Mouse (Mus musculus): ENCODE results near the gene Brd2.

The Brd2 gene

GRCm38 (mm10) chr17:34116736-34117370 lies 5.6 kb downstream of the Brd2 start:
- peak; percentile 49 for DNase-seq (ENCODE audit: extremely low read depth, insufficient read length, low spot score)

- DNase-seq (ENCODE audit: extremely low read depth, insufficient read length, low spot score) = no peak
These were observed 8.3 kb downstream of the Brd2 start for GRCm38 (mm10) chr17:34114114-34114513.

GRCm38 (mm10) chr17:34110309-34110708 lies 12.1 kb downstream of the Brd2 start:
- no peak for DNase-seq (ENCODE audit: extremely low read depth, insufficient read length, low spot score)

- DNase-seq (ENCODE audit: extremely low read depth, insufficient read length, low spot score) = no peak
These were observed 12.6 kb downstream of the Brd2 start for GRCm38 (mm10) chr17:34109806-34110195.

DNA sequence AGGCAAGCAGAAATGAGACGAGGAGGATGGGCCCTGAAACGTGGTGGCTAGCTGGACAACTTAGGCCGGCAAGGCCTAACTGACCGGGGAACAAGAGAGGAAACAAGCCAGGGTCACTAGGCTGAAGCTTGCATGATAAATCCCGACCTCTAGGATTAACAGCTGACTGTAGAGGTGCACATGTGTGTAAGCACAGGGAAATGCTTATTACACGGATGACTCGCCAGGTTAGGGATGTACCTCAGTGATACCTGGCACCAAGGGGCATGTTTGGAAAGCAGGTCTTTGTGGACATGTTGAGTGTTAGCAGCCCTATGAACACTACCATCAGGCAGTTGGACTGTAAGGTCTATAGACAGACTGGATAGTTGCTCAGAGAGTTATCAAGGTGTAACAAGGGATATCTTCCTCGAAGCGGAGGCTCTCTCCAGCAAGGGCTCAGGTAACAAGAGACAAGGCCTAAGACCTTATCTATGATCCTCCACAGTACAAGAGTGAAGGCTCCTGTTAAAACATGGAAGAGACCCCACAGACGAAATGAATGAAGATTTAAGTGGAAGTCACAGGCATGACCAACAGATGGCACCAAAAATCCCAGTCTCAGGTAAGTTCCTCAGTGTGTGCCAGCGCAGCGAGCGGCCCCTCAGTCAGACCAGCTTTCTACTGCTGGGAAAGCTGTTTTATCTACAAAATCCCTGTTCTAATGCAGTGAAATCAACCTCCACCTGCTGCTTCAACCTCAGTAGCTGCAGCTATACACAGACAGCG lies 13.2 kb downstream of the Brd2 start:
- no peak for DNase-seq (ENCODE audit: extremely low read depth, insufficient read length, low spot score)

DNA sequence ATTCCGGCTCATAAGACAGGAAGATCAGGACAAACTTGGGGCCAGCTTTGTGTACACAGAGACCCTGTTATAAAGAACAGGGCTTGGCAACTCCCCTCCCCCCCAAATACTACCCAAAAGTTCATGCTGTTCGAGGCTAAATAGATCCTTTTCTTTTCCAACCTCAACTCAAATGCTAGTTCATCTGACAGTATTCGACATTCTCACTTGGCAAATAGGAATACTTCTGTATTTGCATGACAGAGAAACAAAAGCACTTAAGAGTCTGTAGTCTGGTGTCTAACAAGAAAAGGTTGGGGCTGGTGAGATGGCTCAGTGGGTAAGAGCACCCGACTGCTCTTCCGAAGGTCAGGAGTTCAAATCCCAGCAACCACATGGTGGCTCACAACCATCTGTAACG lies 14.0 kb downstream of the Brd2 start:
- DNase-seq (ENCODE audit: extremely low read depth, insufficient read length, low spot score) = no peak

DNA sequence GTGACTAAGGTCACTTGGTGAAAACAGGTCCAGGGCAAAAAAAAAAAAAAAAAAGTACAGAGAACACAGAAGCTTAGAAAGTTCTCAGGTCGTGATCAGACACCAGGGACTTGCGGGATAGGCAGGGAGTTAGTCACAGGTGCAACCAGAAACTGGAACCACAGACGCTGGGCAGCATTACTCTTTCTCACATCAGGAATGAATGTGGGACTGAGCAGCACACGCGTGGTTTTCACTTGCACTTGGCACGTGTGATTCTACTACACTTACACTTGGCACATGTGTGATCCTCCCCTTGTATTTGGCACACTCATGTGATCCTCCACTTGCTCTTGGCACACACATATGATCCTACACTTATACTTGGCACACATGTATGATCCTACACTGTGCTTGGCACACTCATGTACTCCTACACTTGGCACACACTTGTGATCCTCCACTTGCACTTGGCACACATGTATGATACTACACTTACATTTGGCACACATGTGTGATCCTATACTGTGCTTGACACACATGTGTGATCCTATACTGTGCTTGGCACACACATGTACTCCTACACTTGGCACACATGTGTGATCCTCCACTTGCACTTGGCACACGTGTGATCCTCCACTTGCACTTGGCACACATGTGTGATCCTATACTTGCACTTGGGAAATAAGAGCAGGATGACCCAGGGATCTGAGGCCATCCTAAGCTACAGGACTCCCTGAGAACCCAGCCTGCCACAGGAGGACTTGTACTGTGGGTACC lies 15.1 kb downstream of the Brd2 start:
- no peak for DNase-seq (ENCODE audit: extremely low read depth, insufficient read length, low spot score)

DNA sequence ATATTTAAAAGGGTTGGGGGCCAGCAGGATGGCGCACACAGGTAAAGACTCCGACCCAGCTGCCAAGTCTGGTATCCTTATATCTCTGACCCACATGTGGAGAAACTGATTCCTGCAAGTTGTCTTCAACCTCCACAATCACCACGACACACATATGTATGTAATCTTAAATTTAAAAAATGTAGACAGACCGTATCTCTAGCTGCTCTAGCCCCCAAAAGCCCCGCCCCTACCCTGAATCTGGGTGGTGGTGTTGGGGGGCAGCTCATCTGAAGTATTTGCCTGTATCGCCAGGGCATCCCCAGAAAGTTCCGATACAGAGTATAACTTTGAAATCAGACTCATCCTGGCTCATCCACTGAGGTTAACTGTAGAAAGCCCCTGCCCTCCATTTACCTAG lies 15.9 kb downstream of the Brd2 start:
- no peak for DNase-seq (ENCODE audit: extremely low read depth, insufficient read length, low spot score)

GRCm38 (mm10) chr17:34104804-34105203 lies 17.6 kb downstream of the Brd2 start:
- no peak for DNase-seq (ENCODE audit: extremely low read depth, insufficient read length, low spot score)

DNA sequence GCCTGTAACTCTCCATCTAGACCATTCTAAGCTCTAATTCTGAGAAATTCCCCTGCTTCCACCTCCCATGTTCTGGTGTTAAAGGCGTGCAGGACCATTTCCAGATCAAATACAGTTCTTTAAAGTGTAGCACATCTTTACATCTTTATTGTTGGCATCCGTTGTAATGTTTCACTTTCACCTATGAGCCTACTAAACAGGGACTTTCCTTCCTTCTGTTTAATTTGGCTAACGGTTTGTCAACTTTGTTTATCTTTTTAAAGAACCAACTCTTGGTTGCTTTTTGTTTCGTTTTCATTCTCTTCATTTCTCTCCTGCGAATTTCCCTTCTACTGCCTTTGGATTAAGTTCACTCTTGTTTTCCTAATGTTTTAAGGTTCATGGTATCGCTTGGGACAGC lies 19.6 kb downstream of the Brd2 start:
- no peak for DNase-seq (ENCODE audit: extremely low read depth, insufficient read length, low spot score)

- peak; percentile 72 for DNase-seq (ENCODE audit: extremely low read depth, insufficient read length, low spot score)
These were observed 20.8 kb downstream of the Brd2 start for GRCm38 (mm10) chr17:34101604-34102032.

GRCm38 (mm10) chr17:34101185-34101584 lies 21.2 kb downstream of the Brd2 start:
- DNase-seq (ENCODE audit: extremely low read depth, insufficient read length, low spot score) = no peak

DNA sequence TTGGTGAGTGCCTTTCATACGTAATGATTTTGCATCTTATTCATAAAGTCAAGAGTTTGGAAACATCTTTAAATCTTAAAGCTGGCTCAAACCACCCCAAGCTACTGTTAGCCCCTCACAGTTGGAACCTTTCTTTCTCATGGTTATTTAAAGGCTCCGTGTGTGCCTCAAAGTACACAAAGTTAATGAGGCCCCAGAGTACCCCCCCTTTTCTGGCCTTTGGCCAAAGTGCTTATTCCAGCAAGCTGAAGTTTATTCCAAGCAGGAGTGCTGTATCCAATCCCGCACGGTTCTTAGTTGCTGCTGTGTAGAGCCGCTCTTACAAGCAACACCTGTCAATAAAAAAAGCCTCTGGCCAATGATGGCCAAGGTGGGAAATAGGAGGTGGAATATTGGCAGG lies 22.9 kb downstream of the Brd2 start:
- DNase-seq (ENCODE audit: extremely low read depth, insufficient read length, low spot score) = no peak

DNA sequence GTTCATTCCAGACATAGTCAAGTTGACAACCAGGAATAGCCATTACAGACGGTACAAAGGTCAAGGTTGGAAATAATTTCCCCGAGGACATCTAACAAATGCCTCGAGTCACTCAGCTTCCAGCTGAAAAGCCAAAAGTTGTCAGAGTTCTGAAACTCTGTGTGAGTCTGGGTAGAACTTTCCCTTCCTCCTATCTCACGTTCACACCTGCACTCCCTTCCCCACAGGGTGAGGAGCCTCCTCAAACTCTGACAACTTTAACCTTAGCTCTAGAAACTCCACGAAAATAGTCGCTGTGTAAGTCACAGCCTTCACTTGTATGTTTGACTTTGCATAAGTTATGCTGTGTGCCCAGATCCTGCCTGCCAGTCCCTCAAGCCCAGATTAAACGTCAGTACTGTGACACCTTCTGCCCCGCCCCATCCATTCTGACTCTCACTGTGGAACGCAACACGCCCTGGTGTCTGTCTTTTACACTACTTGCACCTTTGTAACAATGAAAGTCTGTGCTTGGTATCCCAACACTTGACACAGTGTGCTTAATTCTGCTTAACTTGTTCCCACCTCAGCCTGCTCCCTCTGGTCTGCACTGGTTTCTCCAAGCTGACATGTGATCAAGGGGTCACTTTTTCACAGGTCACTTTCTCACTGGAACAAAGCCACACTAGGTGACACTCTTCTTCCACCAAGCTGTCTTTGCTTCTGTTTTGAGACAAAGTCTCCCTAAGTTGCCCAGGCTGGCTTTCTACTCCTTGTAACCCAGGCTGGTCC lies 23.5 kb downstream of the Brd2 start:
- no peak for DNase-seq (ENCODE audit: extremely low read depth, insufficient read length, low spot score)

- no peak for DNase-seq (ENCODE audit: extremely low read depth, insufficient read length, low spot score)
These were observed 25.2 kb downstream of the Brd2 start for GRCm38 (mm10) chr17:34097272-34097671.

GRCm38 (mm10) chr17:34096497-34097010 lies 25.9 kb downstream of the Brd2 start:
- no peak for DNase-seq (ENCODE audit: extremely low read depth, insufficient read length, low spot score)

- no peak for DNase-seq (ENCODE audit: extremely low read depth, insufficient read length, low spot score)
These were observed 28.0 kb downstream of the Brd2 start for GRCm38 (mm10) chr17:34094283-34095035.

DNA sequence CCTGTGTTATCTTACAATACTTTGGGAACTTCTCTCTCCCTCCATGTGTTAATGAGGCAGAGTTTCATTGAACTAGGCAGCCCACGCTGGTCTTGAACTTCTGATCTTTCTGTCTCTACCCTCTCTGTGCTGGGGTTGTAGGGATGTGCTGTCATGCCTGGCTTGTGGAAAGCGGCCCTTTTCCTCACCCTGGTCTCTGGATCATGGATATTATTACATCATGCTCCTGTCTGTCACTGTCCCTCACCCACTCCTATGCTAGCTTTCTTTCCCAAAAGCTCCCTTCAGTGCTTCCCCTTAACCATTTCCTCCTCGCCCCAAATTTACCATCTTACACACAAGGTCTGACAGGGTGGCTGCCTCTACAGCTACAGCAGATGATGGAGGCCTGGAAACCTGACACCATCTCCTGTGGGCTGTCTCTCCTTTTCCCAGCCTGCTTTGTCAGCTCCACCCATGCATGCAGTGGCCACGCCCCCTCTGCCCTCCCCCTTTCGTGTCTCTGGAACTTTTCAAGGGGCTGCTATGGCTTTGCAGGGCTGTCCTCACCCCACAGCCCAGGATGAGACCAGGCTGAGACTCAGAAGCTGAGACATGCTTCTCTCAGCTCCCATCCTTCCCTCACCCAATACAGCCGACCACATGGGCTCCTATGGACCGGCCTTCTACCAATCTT lies 29.1 kb downstream of the Brd2 start:
- DNase-seq (ENCODE audit: extremely low read depth, insufficient read length, low spot score) = no peak

GRCm38 (mm10) chr17:34092197-34092875 lies 30.1 kb downstream of the Brd2 start, which contains the start of gene H2-Oa:
TSS of gene H2-Oa (plus strand) at chr17:34092340.
- DNase-seq (ENCODE audit: extremely low read depth, insufficient read length, low spot score) = no peak
